Mouse (Mus musculus) heart, adult 10 weeks (tissue): ENCODE measurements around the gene Gm7138. TPM values are rescaled to one million over a fixed set of nuclear protein-coding genes. Genes with fewer than 3 reads are reported as not detected.

Experiments
- polyA plus RNA-seq: library from polyadenylated mRNA; stranded (reverse); fragments of 350-450 nt; fragmentation: Illumina TruSeq; extraction: RNeasy Lipid Tissue Mini Kit (QIAGEN cat#74804); gene quantifications from one replicate; pipeline ENCODE4 v1.2.3, GENCODE M21; 2014; ENCODE audit warnings: low read depth, low replicate concordance

Gene Gm7138
- not detected for polyA plus RNA-seq

GRCm38 (mm10) chr10:77776844-77777243, at the start of gene Gm7138:
Gene Gm7138, minus strand, starts transcription at chr10:77776944.

DNA sequence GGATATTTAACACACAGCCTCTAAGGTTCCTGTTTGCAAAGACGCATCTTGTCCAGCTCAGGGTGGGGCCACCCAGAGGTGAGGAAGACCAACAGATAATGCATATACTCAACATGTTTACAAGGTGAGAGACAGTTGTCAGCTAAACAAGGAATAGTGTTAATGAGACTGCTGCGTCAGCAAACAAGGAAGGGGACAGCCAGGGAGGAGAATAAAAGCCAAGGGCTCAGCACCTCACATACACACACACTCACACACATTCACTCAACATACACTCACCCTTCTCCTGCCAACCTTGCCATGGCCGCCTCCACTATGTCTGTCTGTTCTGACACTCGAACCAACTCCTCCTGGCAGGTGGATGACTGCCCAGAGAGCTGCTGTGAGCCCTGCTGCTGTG, 37.6 kb upstream of the Gm7138 start, which contains the start of gene Gm2696:
Gene Gm2696 (plus strand): TSS at position 301 of the 400 bp plus-strand sequence.

GRCm38 (mm10) chr10:77811743-77812142, 35.0 kb upstream of the Gm7138 start, which contains the start of gene Gm9507:
Gene Gm9507, minus strand, starts transcription at chr10:77811843.

GRCm38 (mm10) chr10:77798921-77799508, 22.3 kb upstream of the Gm7138 start, which contains the start of gene Gm19668:
Gene Gm19668, minus strand, starts transcription at chr10:77799133.

GRCm38 (mm10) chr10:77794976-77795375, 18.2 kb upstream of the Gm7138 start, which contains the start of gene Gm9639:
Gene Gm9639, minus strand, starts transcription at chr10:77795076.

GRCm38 (mm10) chr10:77787876-77788275, 11.1 kb upstream of the Gm7138 start, which contains the start of gene Gm7137:
Gene Gm7137, minus strand, starts transcription at chr10:77788200.

GRCm38 (mm10) chr10:77782442-77782841, 5.7 kb upstream of the Gm7138 start, which contains the start of gene Gm3250:
Gene Gm3250, minus strand, starts transcription at chr10:77782542.

GRCm38 (mm10) chr10:77771225-77771624, 5.5 kb downstream of the Gm7138 start, which contains the start of gene Gm3238:
Gene Gm3238, minus strand, starts transcription at chr10:77771325.

GRCm38 (mm10) chr10:77759582-77759981, 17.2 kb downstream of the Gm7138 start, which contains the start of gene Gm3233:
Gene Gm3233, minus strand, starts transcription at chr10:77759682.

DNA sequence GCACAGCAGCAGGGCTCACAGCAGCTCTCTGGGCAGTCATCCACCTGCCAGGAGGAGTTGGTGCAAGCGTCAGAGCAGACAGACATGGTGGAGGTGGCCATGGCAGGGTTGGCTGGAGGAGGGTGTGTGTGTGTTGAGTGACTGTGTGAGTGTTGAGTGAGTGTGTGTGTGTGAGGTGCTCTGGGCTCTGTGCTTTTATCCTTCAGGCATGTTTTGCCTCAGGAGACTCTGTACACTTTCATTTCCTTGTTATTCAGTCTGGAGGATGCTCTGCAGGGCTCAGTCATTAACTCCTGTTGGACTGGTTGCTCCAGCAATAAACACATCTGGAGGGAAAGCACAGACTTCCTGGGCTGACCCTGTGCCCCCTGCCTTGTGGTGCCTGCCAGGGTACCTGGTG, 25.5 kb downstream of the Gm7138 start, which contains the start of gene Gm9736:
Gene Gm9736 (minus strand): TSS at position 101 of the 400 bp plus-strand sequence.

GRCm38 (mm10) chr10:77741924-77742688, 34.6 kb downstream of the Gm7138 start, which contains the start of gene Gm18596:
Gene Gm18596, minus strand, starts transcription at chr10:77742638.

Other genes with a start within 250 kb of the Gm7138 start
- 4.4 TPM for gene Itgb2, start 246.7 kb downstream of the Gm7138 start, polyA plus RNA-seq
- 132 TPM for gene Pttg1ip, start 195.2 kb downstream of the Gm7138 start, polyA plus RNA-seq
- gene Sumo3, start 170.8 kb downstream of the Gm7138 start, polyA plus RNA-seq = 87.1 TPM
- not detected for gene Gm49325, start 170.7 kb downstream of the Gm7138 start, polyA plus RNA-seq
- 65.2 TPM for gene Ube2g2, start 154.7 kb downstream of the Gm7138 start, polyA plus RNA-seq
- not detected for gene Tspear, start 90.4 kb downstream of the Gm7138 start, polyA plus RNA-seq
- gene Gm19402, start 86.2 kb downstream of the Gm7138 start, polyA plus RNA-seq = not detected
- gene Gm9508, start 79.7 kb downstream of the Gm7138 start, polyA plus RNA-seq = not detected
- not detected for gene Gm10272, start 70.3 kb downstream of the Gm7138 start, polyA plus RNA-seq
- not detected for gene Gm10024, start 65.5 kb downstream of the Gm7138 start, polyA plus RNA-seq
- gene Gm10142, start 61.1 kb downstream of the Gm7138 start, polyA plus RNA-seq = not detected
- gene Krtap12-1, start 56.3 kb downstream of the Gm7138 start, polyA plus RNA-seq = not detected
- gene Gm10100, start 50.5 kb downstream of the Gm7138 start, polyA plus RNA-seq = not detected
- gene Gm18596, start 34.3 kb downstream of the Gm7138 start, polyA plus RNA-seq = not detected
- not detected for gene Gm9736, start 25.6 kb downstream of the Gm7138 start, polyA plus RNA-seq
- not detected for gene Gm3233, start 17.3 kb downstream of the Gm7138 start, polyA plus RNA-seq
- not detected for gene Gm3238, start 5.6 kb downstream of the Gm7138 start, polyA plus RNA-seq
- gene Gm3250, start 5.6 kb upstream of the Gm7138 start, polyA plus RNA-seq = not detected
- gene Gm7137, start 11.3 kb upstream of the Gm7138 start, polyA plus RNA-seq = not detected
- not detected for gene Gm9639, start 18.1 kb upstream of the Gm7138 start, polyA plus RNA-seq
- not detected for gene Gm19668, start 22.2 kb upstream of the Gm7138 start, polyA plus RNA-seq
- not detected for gene Gm9507, start 34.9 kb upstream of the Gm7138 start, polyA plus RNA-seq
- gene Gm2696, start 37.7 kb upstream of the Gm7138 start, polyA plus RNA-seq = not detected
- gene Krtap10-4, start 50.2 kb upstream of the Gm7138 start, polyA plus RNA-seq = not detected
- not detected for gene Krtap10-10, start 59.0 kb upstream of the Gm7138 start, polyA plus RNA-seq
- not detected for gene Gm36176, start 69.9 kb upstream of the Gm7138 start, polyA plus RNA-seq
- not detected for gene Gm10318, start 75.9 kb upstream of the Gm7138 start, polyA plus RNA-seq
- gene Gm3285, start 85.0 kb upstream of the Gm7138 start, polyA plus RNA-seq = not detected
- 0.13 TPM for gene Lrrc3, start 125.6 kb upstream of the Gm7138 start, polyA plus RNA-seq
- gene Trpm2, start 193.6 kb upstream of the Gm7138 start, polyA plus RNA-seq = 0.55 TPM
- 14.6 TPM for gene 1810043G02Rik, start 201.6 kb upstream of the Gm7138 start, polyA plus RNA-seq
- 73.9 TPM for gene Pfkl, start 233.1 kb upstream of the Gm7138 start, polyA plus RNA-seq